Mouse (Mus musculus): ENCODE measurements around the gene Slc7a8.

The Slc7a8 gene

GRCm38 (mm10) chr14:54737634-54738033, 44.1 kb downstream of the Slc7a8 start:
- no peak for DNase-seq (ENCODE audit: low spot score in 2 of 2)

GRCm38 (mm10) chr14:54736555-54737552, 44.9 kb downstream of the Slc7a8 start:
- DNase-seq (ENCODE audit: low spot score in 2 of 2): no peak

GRCm38 (mm10) chr14:54735221-54735620, 46.5 kb downstream of the Slc7a8 start:
- no peak for DNase-seq (ENCODE audit: low spot score in 2 of 2)

GRCm38 (mm10) chr14:54734004-54734403, 47.7 kb downstream of the Slc7a8 start:
- DNase-seq (ENCODE audit: low spot score in 2 of 2): no peak

- no peak for DNase-seq (ENCODE audit: low spot score in 2 of 2)
These were observed 49.5 kb downstream of the Slc7a8 start for GRCm38 (mm10) chr14:54732206-54732605.

GRCm38 (mm10) chr14:54730305-54730704, 51.4 kb downstream of the Slc7a8 start:
- DNase-seq (ENCODE audit: low spot score in 2 of 2): no peak

- DNase-seq (ENCODE audit: low spot score in 2 of 2): no peak
These were observed 52.7 kb downstream of the Slc7a8 start for GRCm38 (mm10) chr14:54728823-54729653.

GRCm38 (mm10) chr14:54727565-54727964, 54.2 kb downstream of the Slc7a8 start:
- DNase-seq (ENCODE audit: low spot score in 2 of 2): no peak

GRCm38 (mm10) chr14:54724049-54724448, 57.7 kb downstream of the Slc7a8 start:
- no peak for DNase-seq (ENCODE audit: low spot score in 2 of 2)

- no peak for DNase-seq (ENCODE audit: low spot score in 2 of 2)
These were observed 60.0 kb downstream of the Slc7a8 start for GRCm38 (mm10) chr14:54721711-54722110.

- no peak for DNase-seq (ENCODE audit: low spot score in 2 of 2)
These were observed 60.9 kb downstream of the Slc7a8 start for GRCm38 (mm10) chr14:54720654-54721350.

- DNase-seq (ENCODE audit: low spot score in 2 of 2): no peak
These were observed 61.7 kb downstream of the Slc7a8 start for GRCm38 (mm10) chr14:54720041-54720440.

GRCm38 (mm10) chr14:54715402-54715801, 66.3 kb downstream of the Slc7a8 start:
- DNase-seq (ENCODE audit: low spot score in 2 of 2): no peak

- DNase-seq (ENCODE audit: low spot score in 2 of 2): no peak
These were observed 67.1 kb downstream of the Slc7a8 start for GRCm38 (mm10) chr14:54714617-54715081.

GRCm38 (mm10) chr14:54714121-54714520, 67.6 kb downstream of the Slc7a8 start:
- DNase-seq (ENCODE audit: low spot score in 2 of 2): peak in 1 of 2 experiments; percentile 55

- no peak for DNase-seq (ENCODE audit: low spot score in 2 of 2)
These were observed 68.9 kb downstream of the Slc7a8 start for GRCm38 (mm10) chr14:54712861-54713260.

GRCm38 (mm10) chr14:54712074-54712473, 69.7 kb downstream of the Slc7a8 start, which contains the start of gene Cebpe:
TSS of gene Cebpe (minus strand) at chr14:54712174.
- no peak for DNase-seq (ENCODE audit: low spot score in 2 of 2)

- DNase-seq (ENCODE audit: low spot score in 2 of 2): no peak
These were observed 72.7 kb downstream of the Slc7a8 start for GRCm38 (mm10) chr14:54709054-54709453.

GRCm38 (mm10) chr14:54706589-54707320, 75.0 kb downstream of the Slc7a8 start:
- DNase-seq (ENCODE audit: low spot score in 2 of 2): peak in 1 of 2 experiments; percentile 26

GRCm38 (mm10) chr14:54705844-54706243, 75.9 kb downstream of the Slc7a8 start:
- peak; percentile 68 to 74 for DNase-seq (ENCODE audit: low spot score in 2 of 2)

- no peak for DNase-seq (ENCODE audit: low spot score in 2 of 2)
These were observed 78.5 kb downstream of the Slc7a8 start for GRCm38 (mm10) chr14:54703207-54703606.
